Mouse (Mus musculus): ENCODE results near the gene 1810009A15Rik.

1810009A15Rik gene

DNA sequence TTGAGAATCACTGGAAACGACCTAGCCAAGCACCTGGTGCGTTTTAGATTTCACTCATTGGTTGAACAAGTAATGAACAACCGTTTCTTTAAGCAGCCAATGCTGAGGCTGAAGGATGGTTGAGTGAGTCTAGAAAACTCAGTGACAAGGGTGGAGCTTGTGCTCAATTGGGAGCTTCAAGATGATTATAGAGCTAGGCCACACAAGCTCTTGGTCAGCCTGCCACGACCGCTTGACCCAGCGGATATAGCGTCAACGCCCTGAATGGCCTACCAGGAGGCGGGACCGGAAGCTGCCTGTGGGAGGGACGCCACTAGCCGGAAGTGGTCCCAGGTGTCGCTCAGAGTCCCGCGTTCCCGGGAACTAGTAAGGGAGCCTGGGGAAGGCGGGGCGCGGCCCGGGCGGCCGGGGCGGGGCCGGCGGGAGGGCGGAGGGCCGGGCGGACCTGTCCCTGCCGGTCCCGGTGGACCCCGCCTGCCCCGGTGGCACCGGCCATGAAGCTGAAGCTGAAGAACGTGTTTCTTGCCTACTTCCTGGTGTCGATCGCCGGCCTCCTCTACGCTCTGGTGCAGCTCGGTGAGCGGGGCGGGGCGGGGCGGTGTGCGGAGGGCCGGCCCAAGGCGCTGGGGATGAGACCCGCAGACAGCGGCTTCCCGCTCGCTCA, 31.6 kb downstream of the 1810009A15Rik start, which contains the start of gene B3gat3:
Gene B3gat3, plus strand, starts transcription at position 302 of the 664 bp plus-strand sequence.
- peak; percentile 94 for DNase-seq (ENCODE audit: low read depth, low spot score)

DNA sequence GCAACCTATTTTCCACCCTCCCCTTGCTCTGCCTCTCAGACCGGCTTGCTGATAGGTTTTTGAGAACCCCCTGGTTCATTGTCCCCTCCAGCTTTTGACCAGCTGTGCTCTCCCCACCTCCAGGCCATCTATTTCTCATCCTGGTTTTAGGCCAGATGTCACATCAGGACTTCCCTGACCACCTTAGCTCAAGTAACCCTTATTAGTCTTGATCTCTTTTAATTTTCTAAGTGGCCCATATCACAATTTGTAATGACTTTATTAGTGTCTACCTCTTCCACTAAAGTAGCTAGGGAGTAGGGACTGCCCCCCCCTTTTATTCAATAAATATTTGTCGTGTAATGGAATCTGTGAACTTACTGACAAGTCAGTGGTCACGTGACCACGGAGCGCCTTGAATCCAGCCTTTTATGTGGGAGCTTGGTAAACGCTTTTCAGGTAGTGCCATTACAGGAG, 32.2 kb downstream of the 1810009A15Rik start:
- peak; percentile 68 for DNase-seq (ENCODE audit: low read depth, low spot score)

DNA sequence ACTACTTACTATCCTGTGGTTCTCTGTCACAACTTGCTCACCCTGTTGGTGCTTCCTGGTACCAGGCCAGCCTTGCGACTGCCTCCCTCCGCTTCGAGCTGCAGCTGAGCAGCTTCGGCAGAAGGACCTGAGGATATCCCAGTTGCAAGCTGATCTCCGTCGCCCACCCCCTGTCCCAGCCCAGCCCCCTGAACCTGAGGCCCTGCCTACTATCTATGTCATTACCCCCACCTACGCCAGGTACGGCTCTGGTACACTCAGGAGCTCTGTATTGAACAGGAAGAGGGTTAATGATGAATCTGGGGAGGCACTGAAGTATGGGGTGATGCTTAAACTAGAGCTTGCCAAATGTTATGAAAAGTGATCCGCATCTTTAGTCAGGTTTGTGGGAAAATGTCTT, 33.1 kb downstream of the 1810009A15Rik start:
- DNase-seq (ENCODE audit: low read depth, low spot score) = no peak

DNA sequence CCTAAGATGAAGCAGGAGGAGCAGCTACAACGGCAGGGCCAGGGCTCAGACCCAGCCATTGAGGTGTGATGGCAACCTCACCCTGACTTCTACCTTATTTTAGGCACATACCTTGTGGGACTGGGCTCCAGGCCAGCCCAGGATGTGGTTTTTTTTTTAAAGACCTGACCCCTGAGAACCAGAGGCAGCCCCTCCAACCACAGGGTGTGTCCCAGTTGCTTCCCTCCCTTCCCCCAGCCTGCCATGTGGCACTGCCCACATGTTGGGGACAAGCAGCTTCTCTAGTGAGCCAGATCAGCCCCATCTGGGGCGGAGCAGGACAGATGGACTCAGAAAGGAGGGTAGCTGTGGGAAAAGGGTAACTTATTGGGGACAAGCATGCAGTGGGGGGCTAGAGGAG, 38.1 kb downstream of the 1810009A15Rik start:
- no peak for DNase-seq (ENCODE audit: low read depth, low spot score)

DNA sequence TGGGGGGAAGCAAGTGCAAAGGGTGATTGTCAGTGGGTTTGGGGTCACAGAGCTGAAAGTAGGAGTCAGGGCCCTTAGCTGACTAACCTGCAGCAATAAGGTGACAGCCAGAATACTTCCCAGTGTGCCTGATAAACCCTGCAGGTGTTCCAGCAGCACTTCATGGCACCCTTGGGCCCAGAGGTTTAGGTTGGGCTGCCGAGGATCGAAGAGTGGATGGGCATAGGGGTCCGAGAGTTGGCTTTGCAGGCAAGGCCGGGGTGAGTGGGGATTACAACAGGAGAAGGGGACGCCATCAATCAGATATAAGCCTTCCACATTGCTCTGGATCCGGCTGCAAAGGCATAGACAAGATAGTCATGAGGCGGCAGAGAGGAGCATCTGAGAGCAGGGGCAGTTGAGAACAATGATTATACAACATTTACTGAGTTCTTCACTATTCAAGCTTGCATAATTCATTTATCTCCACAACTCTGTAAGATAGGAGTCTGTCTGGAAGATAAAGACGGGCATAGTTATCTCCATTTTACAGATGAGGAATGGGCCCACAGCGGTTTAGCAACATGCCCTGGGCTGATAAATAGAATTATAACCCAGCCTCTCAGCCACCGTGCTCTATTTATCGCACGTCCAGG, 39.4 kb downstream of the 1810009A15Rik start:
- no peak for DNase-seq (ENCODE audit: low read depth, low spot score)

DNA sequence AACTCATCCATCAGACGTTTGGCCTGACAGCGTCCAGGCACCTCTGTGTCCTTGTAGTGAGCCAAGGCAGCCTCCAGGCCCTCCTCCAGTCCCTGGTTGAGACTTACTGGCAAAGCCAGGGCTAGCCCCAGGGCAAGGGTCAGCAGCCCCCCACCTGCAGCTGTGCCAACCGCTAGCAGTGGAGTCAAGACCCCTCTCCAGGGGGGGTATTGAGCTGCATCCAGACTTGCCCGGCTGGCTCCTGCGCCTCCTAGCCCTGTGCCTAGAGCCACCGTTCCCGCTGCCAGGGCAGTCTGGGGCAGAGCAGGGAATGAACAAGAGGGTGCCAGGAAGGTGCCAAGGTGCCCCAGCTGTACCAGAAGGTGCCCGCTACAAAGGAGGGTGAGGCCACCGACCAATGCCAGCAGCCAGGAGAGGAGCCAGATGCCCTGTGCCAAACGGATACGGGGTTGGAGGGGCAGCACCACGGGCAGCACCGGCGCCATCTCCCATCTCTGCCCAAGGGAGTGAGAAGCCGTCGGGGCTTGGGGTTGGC, 40.1 kb downstream of the 1810009A15Rik start:
- no peak for DNase-seq (ENCODE audit: low read depth, low spot score)

DNA sequence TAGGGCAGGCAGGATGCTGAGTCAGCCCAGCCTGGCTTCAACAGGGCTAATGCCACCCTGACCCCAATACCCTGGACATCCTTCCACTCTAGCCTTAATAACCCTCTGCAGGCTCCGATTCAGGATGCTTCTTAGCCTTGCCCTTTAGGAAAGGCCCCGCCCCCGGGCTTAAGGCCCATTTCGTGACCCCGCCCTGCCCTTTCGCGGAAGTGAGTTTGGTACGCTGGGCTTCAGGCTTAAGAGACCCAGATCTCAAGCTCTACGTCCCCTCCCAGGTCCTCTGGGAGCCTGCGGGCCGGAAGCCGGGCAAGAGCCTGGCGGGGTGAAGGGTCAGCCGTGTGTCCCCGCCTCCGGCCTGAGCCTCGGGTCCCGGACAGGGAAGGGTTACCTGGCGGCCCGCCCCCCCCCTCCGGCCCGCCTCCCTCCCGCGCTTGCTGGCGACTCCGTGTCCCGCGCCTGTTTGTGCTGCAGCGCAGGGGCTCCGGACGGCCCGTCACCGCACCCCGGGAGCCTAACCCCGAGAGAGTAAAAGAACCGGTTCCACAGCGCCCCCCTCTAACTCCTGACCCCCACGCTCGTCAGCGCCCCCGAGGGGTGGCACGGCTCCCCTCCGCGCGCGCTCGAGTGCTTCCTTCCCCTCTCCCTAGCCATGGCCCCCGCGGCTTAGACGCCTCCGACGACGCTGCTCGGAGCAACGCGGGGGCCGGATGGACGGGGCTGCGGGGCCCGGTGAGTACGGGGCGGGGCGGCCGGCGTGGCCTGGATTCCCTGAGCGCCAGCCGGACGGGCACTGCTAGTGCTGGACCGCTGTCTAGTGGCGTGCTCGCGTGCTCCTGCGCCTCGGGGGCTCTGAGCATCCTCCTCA, 40.8 kb downstream of the 1810009A15Rik start, which contains the start of the genes Rom1 and Eml3:
Gene Rom1, minus strand, starts transcription at position 133 of the 865 bp plus-strand sequence.
Gene Eml3, plus strand, starts transcription at position 329 of the 865 bp plus-strand sequence.
- DNase-seq (ENCODE audit: low read depth, low spot score) = peak; percentile 80

DNA sequence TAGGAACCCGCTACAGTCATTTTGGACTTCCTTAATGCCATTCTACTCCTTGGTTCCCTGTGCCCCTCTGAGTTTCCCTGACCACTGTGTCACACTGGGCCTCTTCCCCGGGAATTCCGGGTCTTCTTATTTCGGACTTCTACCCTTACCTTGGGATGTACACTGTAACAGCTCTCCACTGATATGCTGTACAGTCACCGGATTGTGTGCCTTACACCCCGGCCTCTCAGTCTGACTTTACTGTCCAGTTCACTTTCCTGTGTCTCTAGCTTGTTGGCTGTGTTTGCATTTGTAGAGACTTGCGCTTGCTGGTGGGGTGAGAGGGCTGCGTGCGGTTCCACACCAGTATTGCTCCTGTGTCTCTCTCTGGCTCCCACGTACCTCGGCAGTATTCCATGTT, 41.5 kb downstream of the 1810009A15Rik start:
- DNase-seq (ENCODE audit: low read depth, low spot score) = no peak

DNA sequence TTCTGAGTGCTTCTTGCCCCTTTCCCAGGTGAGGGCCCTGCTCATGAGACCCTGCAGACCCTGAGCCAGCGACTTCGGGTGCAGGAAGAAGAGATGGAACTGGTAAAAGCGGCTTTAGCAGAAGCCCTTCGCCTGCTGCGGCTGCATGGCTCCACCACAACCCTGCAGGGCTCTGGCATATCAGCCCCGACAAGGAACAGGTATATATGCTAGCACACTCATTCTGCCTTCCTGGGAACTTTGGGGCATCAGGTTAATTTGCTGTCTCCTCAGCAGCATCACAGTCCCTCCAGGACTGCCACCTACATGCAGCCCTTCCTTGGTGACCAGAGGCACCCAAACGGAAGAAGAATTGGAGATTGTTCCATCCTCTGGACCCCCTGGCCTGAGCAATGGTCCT, 42.1 kb downstream of the 1810009A15Rik start:
- no peak for DNase-seq (ENCODE audit: low read depth, low spot score)

DNA sequence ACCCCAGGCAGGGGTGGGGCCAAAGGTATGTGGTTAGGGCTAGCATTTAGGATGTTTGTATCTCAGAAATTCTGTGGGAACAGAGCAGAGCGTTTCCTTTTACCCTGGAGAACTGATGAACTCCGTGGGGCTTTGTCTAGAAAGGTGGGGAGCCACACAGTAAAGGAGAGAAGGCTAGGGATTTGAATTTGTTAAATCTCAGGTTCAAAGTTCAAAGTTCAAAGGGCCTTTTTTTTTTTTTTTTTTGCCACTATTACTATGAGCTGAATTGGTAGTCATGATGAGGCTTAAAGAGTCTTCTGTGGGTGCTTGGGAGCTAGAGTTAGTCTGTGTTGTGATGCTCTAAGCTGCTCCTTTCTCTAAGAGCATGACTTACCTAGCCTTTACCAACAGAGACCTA, 48.1 kb downstream of the 1810009A15Rik start:
- DNase-seq (ENCODE audit: low read depth, low spot score) = no peak
